Comparison of ENCODE assay signal across 9 mouse cellular contexts in the genomic region with DNA sequence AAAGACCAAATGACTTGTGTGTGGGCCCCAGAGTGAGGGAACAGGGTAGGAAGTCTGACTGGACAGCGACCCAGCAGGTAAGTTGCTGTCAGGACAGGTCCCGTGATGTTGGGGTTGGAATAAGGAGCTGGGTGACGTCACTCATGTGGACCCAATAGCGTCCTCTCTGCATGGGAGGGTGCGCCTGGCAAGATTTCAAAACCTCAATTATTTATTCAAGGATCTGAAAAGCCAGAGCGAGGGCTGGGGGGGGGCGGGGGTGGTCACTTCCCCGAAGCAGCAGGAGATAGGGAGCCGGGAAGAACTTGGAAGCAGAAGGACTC. TPM values are rescaled to one million over a fixed set of nuclear protein-coding genes. Genes with fewer than 3 reads are reported as not detected.
DNase-seq lines count a peak whose midpoint lies in the region; ATAC-seq and TF ChIP-seq lines count a peak whose summit lies in the region.
"Had no signal": no experiment of that assay in that cellular context is flagged by ENCODE, and none has a peak within 500 bp of the region (broad histone marks: within the 10 kb centered on the region; RNA-seq: fewer than 3 reads in every experiment).

No protein-coding gene starts in this region.

- WGBS in heart, embryonic 12.5 days: under 1% methylated on average over 9 of the region's 9 CpGs
- 2% methylated on average over 8 of the region's 9 CpGs for WGBS in hindbrain, embryonic 13.5 days
- 6% methylated on average over 9 of the region's 9 CpGs for WGBS in liver, embryonic 14.5 days (ENCODE audit: insufficient replicate concordance)
- whole genome bisulfite sequencing in stomach, postnatal 0 days: 3% methylated on average over 9 of the region's 9 CpGs

- ATAC-seq in heart, embryonic 12.5 days (ENCODE audit: insufficient number of reproducible peaks, low FRiP score): 0 out of 2 replicates have a peak, but pooled peaks have one; percentile 15
- no peak for ATAC-seq in hindbrain, embryonic 13.5 days (ENCODE audit: low FRiP score)
- ATAC-seq in liver, embryonic 14.5 days (ENCODE audit: insufficient read depth): no peak
- peak; percentile 51 for ATAC-seq in stomach, postnatal 0 days (ENCODE audit: low FRiP score, low TSS enrichment)

- no peak for DNase-seq in heart, adult 18-20 months
- DNase-seq in R1 (ENCODE audit: low read depth, low spot score): peak; percentile 55
- DNase-seq in liver, embryonic 14.5 days (ENCODE audit: low read depth in 3 of 3, low spot score in 3 of 3): no peak
- DNase-seq in stomach, postnatal 0 days (ENCODE audit: low spot score): peak; percentile 75
- DNase-seq in spleen, postnatal 36 days (ENCODE audit: low spot score in 2 of 2): no peak
- no peak for DNase-seq in adrenal gland, postnatal 25 days

- H3K9ac ChIP-seq in heart, embryonic 12.5 days: no peak overlapping the region
- H3K9ac ChIP-seq in hindbrain, embryonic 13.5 days: peak overlapping the region; percentile 81
- H3K9ac ChIP-seq in liver, embryonic 14.5 days (replicated peaks): no peak overlapping the region
- no peak overlapping the region for H3K9ac ChIP-seq in stomach, postnatal 0 days (ENCODE audit: low read length)

- H3K27ac ChIP-seq in heart, embryonic 12.5 days (ENCODE audit: poor library complexity, severe bottlenecking): no peak overlapping the region
- H3K27ac ChIP-seq in hindbrain, embryonic 13.5 days: no peak overlapping the region
- no peak overlapping the region for H3K27ac ChIP-seq in liver, embryonic 14.5 days
- no peak overlapping the region for H3K27ac ChIP-seq in stomach, postnatal 0 days (replicated peaks)

- TF ChIP-seq CTCF in liver, embryonic 14.5 days (IDR thresholded peaks at IDR 0.05; ENCODE audit: low read depth): no peak
- peak; percentile 27; the same call in 1 of the 2 replicates for TF ChIP-seq CTCF in stomach, postnatal 0 days (IDR thresholded peaks at IDR 0.05; ENCODE audit: low read depth)

- no peaks in the 10 kb centered on the region for H3K36me3 ChIP-seq in heart, embryonic 12.5 days
- H3K36me3 ChIP-seq in hindbrain, embryonic 13.5 days: no peaks in the 10 kb centered on the region
- no peaks in the 10 kb centered on the region for H3K36me3 ChIP-seq in liver, embryonic 14.5 days (replicated peaks; ENCODE audit: control insufficient read depth, insufficient read depth, low read depth)
- no peaks in the 10 kb centered on the region for H3K36me3 ChIP-seq in stomach, postnatal 0 days (ENCODE audit: control insufficient read depth, insufficient read depth, low read length)

- peak overlapping the region; percentile 99 for H3K4me2 ChIP-seq in heart, embryonic 12.5 days
- peak overlapping the region; percentile 95 for H3K4me2 ChIP-seq in hindbrain, embryonic 13.5 days
- H3K4me2 ChIP-seq in liver, embryonic 14.5 days (ENCODE audit: low read depth): 0 out of 2 replicates have a peak overlapping the region, but pooled peaks have one; percentile 12
- H3K4me2 ChIP-seq in stomach, postnatal 0 days (replicated peaks; ENCODE audit: low read depth): peak overlapping the region; percentile 98

- TF ChIP-seq EP300 in liver, embryonic 14.5 days (IDR thresholded peaks at IDR 0.05; ENCODE audit: low read depth): no peak
- TF ChIP-seq EP300 in stomach, postnatal 0 days (optimal IDR thresholded peaks at IDR 0.05): no peak

- peaks cover 50% of the 10 kb centered on the region for H3K27me3 ChIP-seq in heart, embryonic 12.5 days (replicated peaks)
- peaks cover 59% of the 10 kb centered on the region for H3K27me3 ChIP-seq in hindbrain, embryonic 13.5 days
- H3K27me3 ChIP-seq in liver, embryonic 14.5 days (ENCODE audit: control insufficient read depth, insufficient read depth, low read length): peaks cover 35% of the 10 kb centered on the region
- H3K27me3 ChIP-seq in stomach, postnatal 0 days (ENCODE audit: control insufficient read depth, insufficient read depth, low read length): peaks cover 2% of the 10 kb centered on the region; the same call in 1 of the 2 replicates

- peak overlapping the region; percentile 69 for H3K4me3 ChIP-seq in heart, embryonic 12.5 days
- peak overlapping the region; percentile 66 for H3K4me3 ChIP-seq in hindbrain, embryonic 13.5 days
- no peak overlapping the region for H3K4me3 ChIP-seq in liver, embryonic 14.5 days (ENCODE audit: insufficient read depth in 1 of 2, low read depth in 2 of 2, low read length in 2 of 2)
- no peak overlapping the region; the same call in 1 of the 2 replicates for H3K4me3 ChIP-seq in stomach, postnatal 0 days (ENCODE audit: low read depth, low read length)

- peaks cover 23% of the 10 kb centered on the region for H3K4me1 ChIP-seq in heart, embryonic 12.5 days (replicated peaks)
- H3K4me1 ChIP-seq in hindbrain, embryonic 13.5 days (replicated peaks): peaks cover 27% of the 10 kb centered on the region
- peaks cover 0 to 5% of the 10 kb centered on the region in 2 experiments; a peak in 2 of 4 replicates for H3K4me1 ChIP-seq in liver, embryonic 14.5 days (replicated peaks; ENCODE audit: control insufficient read depth in 2 of 2, insufficient read depth in 2 of 2, low read length in 1 of 2)
- 0 out of 2 replicates have a peak, but pooled peaks cover 3% of the 10 kb centered on the region for H3K4me1 ChIP-seq in stomach, postnatal 0 days (replicated peaks; ENCODE audit: control insufficient read depth, insufficient read depth)

- no peaks in the 10 kb centered on the region for H3K9me3 ChIP-seq in heart, embryonic 12.5 days (replicated peaks)
- H3K9me3 ChIP-seq in hindbrain, embryonic 13.5 days: no peaks in the 10 kb centered on the region
- H3K9me3 ChIP-seq in liver, embryonic 14.5 days (ENCODE audit: control insufficient read depth, low read length): no peaks in the 10 kb centered on the region
- H3K9me3 ChIP-seq in stomach, postnatal 0 days (ENCODE audit: control insufficient read depth, low read length): no peaks in the 10 kb centered on the region

RNA-seq across cellular contexts. Expression of a gene that starts 0.9 kb away (rescaled TPM):
- polyA plus RNA-seq in heart, embryonic 12.5 days (2016; fragmentation: Nextera tagmentation; extraction: Ambion mirVana): 0.27 and 0.37 TPM in 2 replicates
- not detected for total RNA-seq in heart, adult 18-20 months (2021)
- polyA plus RNA-seq in hindbrain, embryonic 13.5 days (2015; fragmentation: Nextera tagmentation; extraction: Ambion mirVana): 0.52 and 1.4 TPM in 2 replicates
- polyA plus RNA-seq in liver, embryonic 14.5 days (2012; rRNA removed): 0.02 TPM in 1 of 2 replicates, not detected in the other
- not detected in 2 replicates for polyA plus RNA-seq in liver, embryonic 14.5 days (2014; fragmentation: Nextera tagmentation; extraction: Ambion mirVana)
- polyA plus RNA-seq in stomach, postnatal 0 days (2015; fragmentation: Nextera tagmentation; extraction: Ambion mirVana): 0.11 and 0.19 TPM in 2 replicates
- total RNA-seq in adrenal gland, postnatal 25 days (2021): not detected in 2 replicates

RNA-seq across cellular contexts. Expression of a gene that starts 1.3 kb away (rescaled TPM):
- polyA plus RNA-seq in heart, embryonic 12.5 days (2016; fragmentation: Nextera tagmentation; extraction: Ambion mirVana): 0.34 TPM in 1 of 2 replicates, not detected in the other
- not detected for total RNA-seq in heart, adult 18-20 months (2021)
- 0.78 and 2.5 TPM in 2 replicates for polyA plus RNA-seq in hindbrain, embryonic 13.5 days (2015; fragmentation: Nextera tagmentation; extraction: Ambion mirVana)
- 0.05 and 0.06 TPM in 2 replicates for polyA plus RNA-seq in liver, embryonic 14.5 days (2012; rRNA removed)
- polyA plus RNA-seq in liver, embryonic 14.5 days (2014; fragmentation: Nextera tagmentation; extraction: Ambion mirVana): not detected in 2 replicates
- polyA plus RNA-seq in stomach, postnatal 0 days (2015; fragmentation: Nextera tagmentation; extraction: Ambion mirVana): 5.3 and 6.5 TPM in 2 replicates
- total RNA-seq in adrenal gland, postnatal 25 days (2021): 1.4 and 1.5 TPM in 2 replicates
- total RNA-seq: heart, postnatal 10 days had no signal

RNA-seq across cellular contexts. Expression of a gene that starts 27.4 kb away (rescaled TPM):
- polyA plus RNA-seq in heart, embryonic 12.5 days (2016; fragmentation: Nextera tagmentation; extraction: Ambion mirVana): 2.3 and 3.2 TPM in 2 replicates
- 10 to 100 TPM; 22.5 to 30.1 TPM for total RNA-seq in heart, adult 18-20 months (2021)
- polyA plus RNA-seq in hindbrain, embryonic 13.5 days (2015; fragmentation: Nextera tagmentation; extraction: Ambion mirVana): 1.9 and 2.0 TPM in 2 replicates
- polyA plus RNA-seq in liver, embryonic 14.5 days (2012; rRNA removed): 2.0 and 2.4 TPM in 2 replicates
- polyA plus RNA-seq in liver, embryonic 14.5 days (2014; fragmentation: Nextera tagmentation; extraction: Ambion mirVana): 1.2 and 1.5 TPM in 2 replicates
- 17.6 and 21.5 TPM in 2 replicates for polyA plus RNA-seq in stomach, postnatal 0 days (2015; fragmentation: Nextera tagmentation; extraction: Ambion mirVana)
- 15.7 and 20.1 TPM in 2 replicates for total RNA-seq in adrenal gland, postnatal 25 days (2021)

RNA-seq across cellular contexts. Expression of a gene that starts 49.7 kb away (rescaled TPM):
- polyA plus RNA-seq in heart, embryonic 12.5 days (2016; fragmentation: Nextera tagmentation; extraction: Ambion mirVana): 0.41 and 0.47 TPM in 2 replicates
- under 1 TPM; 0.22 to 0.72 TPM for total RNA-seq in heart, adult 18-20 months (2021)
- 0.41 and 0.69 TPM in 2 replicates for polyA plus RNA-seq in hindbrain, embryonic 13.5 days (2015; fragmentation: Nextera tagmentation; extraction: Ambion mirVana)
- polyA plus RNA-seq in liver, embryonic 14.5 days (2012; rRNA removed): 0.52 and 0.56 TPM in 2 replicates
- polyA plus RNA-seq in liver, embryonic 14.5 days (2014; fragmentation: Nextera tagmentation; extraction: Ambion mirVana): 0.48 and 0.80 TPM in 2 replicates
- polyA plus RNA-seq in stomach, postnatal 0 days (2015; fragmentation: Nextera tagmentation; extraction: Ambion mirVana): 93.5 and 109 TPM in 2 replicates
- 1.9 and 2.0 TPM in 2 replicates for total RNA-seq in adrenal gland, postnatal 25 days (2021)

Comparison
In these comparisons a context has a peak if more than half of its experiments do, and no peak if none do; other contexts are left out.
1. ATAC-seq: peak in heart, embryonic 12.5 days (single experiment) and stomach, postnatal 0 days (single experiment); none in hindbrain, embryonic 13.5 days (single experiment) and liver, embryonic 14.5 days (single experiment).
2. H3K4me2 ChIP-seq: peak in every context shown above with its lines; median percentile 99 in heart, embryonic 12.5 days; 98 in stomach, postnatal 0 days; 95 in hindbrain, embryonic 13.5 days; 12 in liver, embryonic 14.5 days.
3. H3K4me3 ChIP-seq: peak in heart, embryonic 12.5 days (single experiment) and hindbrain, embryonic 13.5 days (single experiment); none in liver, embryonic 14.5 days (0 of 2) and stomach, postnatal 0 days (single experiment).
4. DNase-seq: peak in R1 (single experiment) and stomach, postnatal 0 days (single experiment); none in heart, adult 18-20 months (0 of 2), liver, embryonic 14.5 days (0 of 3), spleen, postnatal 36 days (0 of 2) and adrenal gland, postnatal 25 days (single experiment).